Mouse (Mus musculus) CH12.LX (cell line): ENCODE data around the gene Spata20. TPM values are rescaled to one million over a fixed set of nuclear protein-coding genes. Genes with fewer than 3 reads are reported as not detected.
A peak's percentile ranks its signal among the peaks of the same experiment; 100 is the strongest.

Experiments
- DNase-seq: peaks from one replicate; pipeline ENCODE4 v3.0.0-alpha.2; 2013; ENCODE audit errors: extremely low read depth
- H3K27ac ChIP-seq: 2 replicates; pipeline ENCODE4 v1.5.1; 2012; ENCODE audit warnings: low read depth, mild to moderate bottlenecking, control low read depth, moderate library complexity; ENCODE audit not compliant: insufficient read depth
- H3K27me3 ChIP-seq: replicated peaks from 2 replicates; pipeline ENCODE3; 2012; ENCODE audit warnings: inconsistent platforms
- H3K36me3 ChIP-seq, 2 experiments: replicated peaks in 1 of 2; 2 replicates each; pipeline versions ENCODE3 to v1.6.1; 2012; ENCODE audit warnings: inconsistent platforms in 1 of 2, low read length in 1 of 2, mild to moderate bottlenecking in 1 of 2, mixed read lengths in 1 of 2, moderate library complexity in 1 of 2; ENCODE audit not compliant: control insufficient read depth in 1 of 2, insufficient read depth in 1 of 2
- H3K4me1 ChIP-seq, 2 experiments: 2 replicates each; pipeline ENCODE4 v1.6.1; 2012; ENCODE audit warnings: inconsistent platforms in 1 of 2, moderate library complexity in 1 of 2; ENCODE audit not compliant: insufficient read depth in 2 of 2, control insufficient read depth in 1 of 2
- H3K4me2 ChIP-seq: 2 replicates; pipeline ENCODE4 v1.6.1; 2012; ENCODE audit warnings: low read depth, mild to moderate bottlenecking, control low read depth; ENCODE audit not compliant: poor library complexity, insufficient read depth, severe bottlenecking
- H3K4me3 ChIP-seq, 3 experiments: fragments of 150-350 bp in 1 of 3; sonication (generic) in 1 of 3; replicated peaks in 1 of 3; 2 replicates each; pipeline versions ENCODE3 to v1.5.1; 2011 to 2012; ENCODE audit warnings: low read depth in 2 of 3, low read length in 2 of 3, mild to moderate bottlenecking in 2 of 3, moderate library complexity in 2 of 3, control low read depth in 1 of 3, improper control_type of control experiment in 1 of 3, inconsistent platforms in 1 of 3, mixed read lengths in 1 of 3; ENCODE audit not compliant: poor library complexity in 1 of 3
- H3K79me2 ChIP-seq: replicated peaks from 2 replicates; pipeline ENCODE4 v1.6.1; 2012; ENCODE audit warnings: mild to moderate bottlenecking, moderate library complexity; ENCODE audit not compliant: control insufficient read depth, poor library complexity, insufficient read depth, severe bottlenecking; ENCODE audit errors: extremely low read depth
- H3K9ac ChIP-seq: 2 replicates; pipeline ENCODE4 v1.6.1; 2012; ENCODE audit warnings: low read depth, mild to moderate bottlenecking, control low read depth, moderate library complexity; ENCODE audit not compliant: insufficient read depth
- H3K9me3 ChIP-seq: replicated peaks from 2 replicates; pipeline ENCODE3; 2012; ENCODE audit warnings: low read length, inconsistent platforms, mixed read lengths
- BHLHE40 ChIP-seq: IDR thresholded peaks from 2 replicates; pipeline ENCODE4 v1.6.1; 2011; ENCODE audit warnings: mild to moderate bottlenecking, low read depth, low read length, improper control_type of control experiment
- CHD1 ChIP-seq: IDR thresholded peaks from 2 replicates; pipeline ENCODE4 v1.6.1; 2012; ENCODE audit warnings: low read depth, low read length, improper control_type of control experiment, inconsistent platforms
- CTCF ChIP-seq, 2 experiments: IDR thresholded peaks in 1 of 2; conservative IDR thresholded peaks in 1 of 2; 2 replicates each; pipeline ENCODE4 v1.5.1; 2011 to 2012; ENCODE audit warnings: low read depth in 2 of 2, low read length in 2 of 2, improper control_type of control experiment in 1 of 2, inconsistent platforms in 1 of 2, mild to moderate bottlenecking in 1 of 2, moderate library complexity in 1 of 2
- E2F4 ChIP-seq: IDR thresholded peaks from 2 replicates; pipeline ENCODE4 v1.6.1; 2011; ENCODE audit warnings: low read depth, low read length, improper control_type of control experiment; ENCODE audit not compliant: insufficient replicate concordance
- EP300 ChIP-seq: IDR thresholded peaks from 2 replicates; pipeline ENCODE4 v1.6.1; 2011; ENCODE audit warnings: low read length, improper control_type of control experiment
- GABPA ChIP-seq: IDR thresholded peaks from 2 replicates; pipeline ENCODE4 v1.6.1; 2012; ENCODE audit warnings: low read depth, low read length, improper control_type of control experiment, inconsistent platforms; ENCODE audit not compliant: insufficient replicate concordance
- HCFC1 ChIP-seq: IDR thresholded peaks from 2 replicates; pipeline ENCODE4 v1.6.1; 2012; ENCODE audit warnings: low read depth, mild to moderate bottlenecking, inconsistent platforms, low read length, improper control_type of control experiment
- IRF4 ChIP-seq: IDR thresholded peaks from 2 replicates; pipeline ENCODE4 v1.6.1; 2014; ENCODE audit warnings: low read depth, mild to moderate bottlenecking, inconsistent platforms, low read length, improper control_type of control experiment
- KAT2A ChIP-seq: IDR thresholded peaks from 2 replicates; pipeline ENCODE4 v1.6.1; 2012; ENCODE audit warnings: low read length, improper control_type of control experiment, inconsistent platforms; ENCODE audit not compliant: insufficient replicate concordance
- MAX ChIP-seq: IDR thresholded peaks from 2 replicates; pipeline ENCODE4 v1.6.1; 2011; ENCODE audit warnings: low read length, improper control_type of control experiment
- MAZ ChIP-seq: IDR thresholded peaks from 2 replicates; pipeline ENCODE4 v1.6.1; 2012; ENCODE audit warnings: low read depth, mild to moderate bottlenecking, inconsistent platforms, low read length, improper control_type of control experiment, moderate library complexity
- MEF2A ChIP-seq: IDR thresholded peaks from 2 replicates; pipeline ENCODE4 v1.6.1; 2014; ENCODE audit warnings: low read depth, mild to moderate bottlenecking, inconsistent platforms, low read length, improper control_type of control experiment, borderline replicate concordance
- MXI1 ChIP-seq: IDR thresholded peaks from 2 replicates; pipeline ENCODE4 v1.6.1; 2011; ENCODE audit warnings: mild to moderate bottlenecking, low read depth, low read length, improper control_type of control experiment
- MYC ChIP-seq: IDR thresholded peaks from 2 replicates; pipeline ENCODE4 v1.6.1; 2011; ENCODE audit warnings: low read depth, mild to moderate bottlenecking, improper control_type of control experiment, low read length
- NELFE ChIP-seq: IDR thresholded peaks from 2 replicates; pipeline ENCODE4 v1.6.1; 2011; ENCODE audit warnings: low read depth, low read length, improper control_type of control experiment
- NRF1 ChIP-seq: IDR thresholded peaks from 2 replicates; pipeline ENCODE4 v1.6.1; 2014; ENCODE audit warnings: low read depth, mild to moderate bottlenecking, inconsistent platforms, low read length, improper control_type of control experiment, moderate library complexity
- RAD21 ChIP-seq: IDR thresholded peaks from 2 replicates; pipeline ENCODE4 v1.6.1; 2011; ENCODE audit warnings: low read depth, mild to moderate bottlenecking, low read length, improper control_type of control experiment, moderate library complexity
- RCOR1 ChIP-seq: conservative IDR thresholded peaks from 2 replicates; pipeline ENCODE4 v1.6.1; 2012; ENCODE audit warnings: low read depth, mild to moderate bottlenecking, inconsistent platforms, low read length, improper control_type of control experiment
- SIN3A ChIP-seq: IDR thresholded peaks from 2 replicates; pipeline ENCODE4 v1.6.1; 2012; ENCODE audit warnings: low read length, improper control_type of control experiment, inconsistent platforms
- TBP ChIP-seq: conservative IDR thresholded peaks from 2 replicates; pipeline ENCODE4 v1.6.1; 2011; ENCODE audit warnings: low read depth, low read length, improper control_type of control experiment
- TCF12 ChIP-seq: IDR thresholded peaks from 2 replicates; pipeline ENCODE4 v1.6.1; 2014; ENCODE audit warnings: low read depth, mild to moderate bottlenecking, inconsistent platforms, low read length, improper control_type of control experiment
- USF1 ChIP-seq: IDR thresholded peaks from 2 replicates; pipeline ENCODE4 v1.6.1; 2014; ENCODE audit warnings: low read depth, mild to moderate bottlenecking, inconsistent platforms, low read length, improper control_type of control experiment
- USF2 ChIP-seq: conservative IDR thresholded peaks from 2 replicates; pipeline ENCODE4 v1.6.1; 2011; ENCODE audit warnings: low read depth, low read length, improper control_type of control experiment
- ZKSCAN1 ChIP-seq: IDR thresholded peaks from 2 replicates; pipeline ENCODE4 v1.6.1; 2012; ENCODE audit warnings: low read depth, inconsistent platforms, low read length, improper control_type of control experiment, borderline replicate concordance
- ZNF384 ChIP-seq: IDR thresholded peaks from 2 replicates; pipeline ENCODE4 v1.6.1; 2012; ENCODE audit warnings: low read depth, low read length, improper control_type of control experiment, inconsistent platforms
- dilution Hi-C: fragments of 300-500 bp; cut with MboI; formaldehyde crosslinking; loops from 2 replicates; pipeline ENCODE4 v1.14.3; 2020; ENCODE audit warnings: low sequenced_read_pairs; ENCODE audit not compliant: extremely low pct_unique_long_range_greater_than_20kb, extremely low pct_ligation_motif_present
- in situ Hi-C: fragments of 300-500 bp; cut with MboI; formaldehyde crosslinking; loops from 3 replicates; pipeline ENCODE4 v1.14.3; 2019; ENCODE audit warnings: low sequenced_read_pairs, low pct_ligation_motif_present, low pct_unique_long_range_greater_than_20kb, mixed read lengths
- polyA plus RNA-seq: library from polyadenylated mRNA; unstranded; fragments of >175 nt; gene quantifications from 2 replicates; pipeline ENCODE4 v1.2.1, GENCODE M21; 2012; ENCODE audit warnings: low read depth; ENCODE audit not compliant: insufficient read length
- total RNA-seq, 2 experiments: library from RNA; depleted of rRNA; stranded (reverse); fragments of 300-350 nt in 1 of 2; fragments of >200 nt in 1 of 2; gene quantifications; 2 replicates each; pipeline ENCODE4 v1.2.3; 2012 to 2014

The Spata20 gene
- total and polyA plus RNA-seq, 3 experiments: not detected

DNA sequence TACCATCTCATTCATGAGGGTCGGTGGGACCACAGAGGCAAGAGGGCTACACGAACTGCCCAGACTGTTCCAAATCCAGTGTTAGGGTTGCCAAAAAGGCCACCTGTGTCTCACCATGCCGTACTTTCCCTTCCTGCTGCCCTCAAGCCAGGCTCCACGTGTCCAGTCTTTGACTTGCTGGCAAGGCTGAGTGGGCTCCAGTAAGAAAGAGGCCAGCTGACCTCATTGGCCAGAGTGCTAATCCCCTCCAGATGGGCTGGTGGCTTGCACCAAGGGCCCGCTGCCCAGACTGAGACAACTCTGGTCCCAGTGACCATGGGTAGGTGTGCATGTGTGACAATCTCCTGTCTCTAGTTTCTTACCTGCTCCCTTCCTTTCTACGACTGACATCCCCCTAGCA is 8.3 kb downstream of the Spata20 start:
- peaks cover 91% of the 10 kb centered on the region for H3K27me3 ChIP-seq

DNA sequence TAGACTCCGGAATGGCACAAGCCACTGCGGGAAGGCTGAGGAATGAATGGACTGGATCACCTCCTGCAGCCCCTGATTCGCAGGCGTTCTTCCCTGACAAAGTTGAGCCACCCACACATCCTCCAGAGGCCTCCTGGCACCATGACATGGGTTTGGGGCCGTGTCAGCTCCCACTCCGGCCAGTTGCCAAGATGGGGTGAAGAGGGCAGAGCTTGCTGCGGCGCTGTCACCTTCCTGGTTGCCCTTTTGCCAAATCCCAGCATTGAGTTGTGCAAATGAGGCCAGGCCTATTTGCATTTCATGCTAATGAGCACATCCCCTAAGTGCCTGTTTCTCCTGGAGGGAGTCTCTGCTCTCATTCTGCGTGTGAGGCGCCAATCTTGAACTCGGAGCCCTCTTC is 10.3 kb downstream of the Spata20 start:
- Histone ChIP-seq H3K36me3 (no peaks in the 10 kb centered on the region), H3K27ac (no peak overlapping the region), H3K4me3 (no peak overlapping the region), H3K27me3 (peaks cover 92% of the 10 kb centered on the region), H3K4me1 (peaks cover 14 to 49% of the 10 kb centered on the region in 2 experiments), H3K79me2 (no peaks in the 10 kb centered on the region), H3K9me3 (no peaks in the 10 kb centered on the region), H3K4me2 (0 out of 2 replicates have a peak overlapping the region, but pooled peaks have one; percentile 6), H3K9ac (no peak overlapping the region)
- TF ChIP-seq KAT2A: no peak
- TF ChIP-seq MXI1: no peak
- TF ChIP-seq HCFC1: no peak
- TF ChIP-seq EP300: no peak
- TF ChIP-seq BHLHE40: no peak
- no peak for TF ChIP-seq MYC
- TF ChIP-seq IRF4: no peak
- TF ChIP-seq MAX: no peak
- TF ChIP-seq CTCF (conservative IDR thresholded peaks at IDR 0.05 in 1 of 2, IDR thresholded peaks at IDR 0.05 in 1 of 2; ENCODE audit: low read depth in 2 of 2, low read length in 2 of 2): no peak
- no peak for TF ChIP-seq ZKSCAN1
- TF ChIP-seq RCOR1: no peak
- no peak for TF ChIP-seq MEF2A
- no peak for TF ChIP-seq GABPA
- no peak for TF ChIP-seq NRF1
- no peak for TF ChIP-seq E2F4
- TF ChIP-seq CHD1: no peak
- in situ Hi-C loops (no loop called here), dilution Hi-C loops (no loop called here)
- DNase-seq: no peak

More for the DNA sequence above, 8.3 kb downstream of the Spata20 start:
- dilution Hi-C loops: no loop called here
- no peak overlapping the region for H3K4me2 ChIP-seq
- H3K4me1 ChIP-seq: peaks cover 12 to 33% of the 10 kb centered on the region in 2 experiments
- TF ChIP-seq HCFC1: no peak
- no peak for TF ChIP-seq CTCF (conservative IDR thresholded peaks at IDR 0.05 in 1 of 2, IDR thresholded peaks at IDR 0.05 in 1 of 2; ENCODE audit: low read depth in 2 of 2, low read length in 2 of 2)
- no peak for TF ChIP-seq RAD21
- TF ChIP-seq SIN3A: no peak
- no peak for TF ChIP-seq MAZ
- TF ChIP-seq TBP: no peak
- TF ChIP-seq TCF12: no peak
- no peak for TF ChIP-seq MXI1
- TF ChIP-seq MEF2A: no peak
- no peak for TF ChIP-seq USF2
- TF ChIP-seq USF1: no peak
- TF ChIP-seq NRF1: no peak
- no peak for TF ChIP-seq NELFE
- no peak for TF ChIP-seq MYC
- no peak for TF ChIP-seq ZNF384
- no peak for TF ChIP-seq GABPA
- no peak for TF ChIP-seq IRF4
- in situ Hi-C loops: no loop called here
- no peaks in the 10 kb centered on the region for H3K79me2 ChIP-seq
- DNase-seq: no peak
- H3K9me3 ChIP-seq: no peaks in the 10 kb centered on the region
- no peak overlapping the region for H3K27ac ChIP-seq
- no peak overlapping the region for H3K4me3 ChIP-seq
- no peak overlapping the region for H3K9ac ChIP-seq
- no peaks in the 10 kb centered on the region for H3K36me3 ChIP-seq
